Mouse (Mus musculus): ENCODE measurements around the gene Ten1. TPM values are rescaled to one million over a fixed set of nuclear protein-coding genes. Genes with fewer than 3 reads are reported as not detected.
A peak's percentile ranks its signal among the peaks of the same experiment; 100 is the strongest.

The Ten1 gene
- polyA plus RNA-seq, 1 experiment from 2014 or later: 55.6 TPM

DNA sequence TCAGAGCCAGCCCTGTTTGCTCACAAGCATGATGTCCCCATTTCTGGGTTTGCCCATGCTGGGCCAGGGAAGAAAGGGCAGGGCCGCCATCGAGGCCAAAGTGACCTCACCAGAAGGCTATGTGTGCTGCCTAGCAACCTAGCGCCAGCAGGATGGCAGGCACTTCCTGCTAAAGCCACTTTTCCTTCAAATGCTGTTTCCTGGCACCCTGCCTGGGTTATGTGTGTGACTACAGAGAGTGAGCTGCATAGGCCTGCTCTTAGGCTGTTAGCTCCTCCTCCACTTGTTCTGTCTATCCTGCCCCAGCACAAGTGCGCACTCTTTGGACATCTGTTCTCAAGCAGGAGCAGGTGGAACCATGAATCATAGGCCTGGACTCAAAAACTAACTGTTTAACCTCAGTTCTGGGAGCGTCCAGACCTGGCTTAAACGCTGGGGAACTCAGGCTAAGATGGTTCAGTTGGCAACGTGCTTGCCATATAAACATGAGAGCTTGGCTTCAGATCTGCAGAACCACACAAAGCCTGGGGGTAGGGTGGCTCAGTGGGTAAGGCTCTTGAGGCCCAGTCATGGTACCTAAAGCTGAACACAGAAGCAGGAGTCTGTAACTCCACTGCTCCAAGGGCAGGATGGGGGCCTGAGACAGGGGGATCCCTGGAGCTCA, 20.2 kb downstream of the Ten1 start:
- Histone ChIP-seq H3K9me3 (ENCODE audit: control insufficient read depth, low read length) (peaks cover 7% of the 10 kb centered on the region; the same call in 1 of the 2 replicates), H3K27ac (ENCODE audit: low read depth, low read length) (no peak overlapping the region), H3K4me3 (ENCODE audit: low read depth, low read length) (no peak overlapping the region), H3K4me1 (ENCODE audit: control insufficient read depth, insufficient read depth, low read length) (peaks cover 8% of the 10 kb centered on the region), H3K4me2 (no peak overlapping the region), H3K27me3 (ENCODE audit: control insufficient read depth, insufficient read depth, low read length) (peaks cover 34% of the 10 kb centered on the region), H3K9ac (ENCODE audit: low read length) (no peak overlapping the region), H3K36me3 (ENCODE audit: control insufficient read depth, insufficient read depth, low read length) (no peaks in the 10 kb centered on the region)
- DNase-seq (ENCODE audit: low spot score, missing footprints) (no peak), ATAC-seq (ENCODE audit: low FRiP score) (no peak)
- 76% methylated on average over 7 of the region's 7 CpGs for WGBS

DNA sequence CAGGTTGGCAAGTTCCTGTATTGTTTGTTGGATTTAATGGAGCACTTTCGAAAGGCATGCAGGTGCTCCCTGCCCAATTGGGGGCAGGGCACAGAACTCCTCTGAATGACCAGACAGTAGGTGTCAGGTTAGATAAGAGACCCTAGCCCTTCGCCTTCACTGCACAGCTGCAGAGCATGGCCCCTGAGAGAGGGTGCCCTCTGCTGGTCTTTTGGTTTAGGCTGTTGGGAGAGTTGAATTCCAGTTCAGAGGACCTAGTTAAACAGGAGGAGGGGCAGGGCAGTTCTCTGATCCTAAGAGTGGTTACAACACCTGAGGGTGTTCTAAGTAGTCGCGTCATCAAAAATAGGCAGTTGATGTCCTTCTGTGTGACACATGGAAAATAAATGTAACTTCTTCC, 21.2 kb downstream of the Ten1 start:
- 16% methylated on average over 4 of the region's 4 CpGs for WGBS
- no peak for ATAC-seq (ENCODE audit: low FRiP score)
- DNase-seq (ENCODE audit: low spot score, missing footprints): no peak
- Histone ChIP-seq H3K4me3 (ENCODE audit: low read depth, low read length) (no peak overlapping the region), H3K4me1 (ENCODE audit: control insufficient read depth, insufficient read depth, low read length) (peaks cover 8% of the 10 kb centered on the region), H3K36me3 (ENCODE audit: control insufficient read depth, insufficient read depth, low read length) (no peaks in the 10 kb centered on the region), H3K27ac (ENCODE audit: low read depth, low read length) (no peak overlapping the region), H3K9ac (ENCODE audit: low read length) (no peak overlapping the region), H3K27me3 (ENCODE audit: control insufficient read depth, insufficient read depth, low read length) (peaks cover 36% of the 10 kb centered on the region), H3K9me3 (ENCODE audit: control insufficient read depth, low read length) (peaks cover 7% of the 10 kb centered on the region; the same call in 1 of the 2 replicates), H3K4me2 (no peak overlapping the region)

DNA sequence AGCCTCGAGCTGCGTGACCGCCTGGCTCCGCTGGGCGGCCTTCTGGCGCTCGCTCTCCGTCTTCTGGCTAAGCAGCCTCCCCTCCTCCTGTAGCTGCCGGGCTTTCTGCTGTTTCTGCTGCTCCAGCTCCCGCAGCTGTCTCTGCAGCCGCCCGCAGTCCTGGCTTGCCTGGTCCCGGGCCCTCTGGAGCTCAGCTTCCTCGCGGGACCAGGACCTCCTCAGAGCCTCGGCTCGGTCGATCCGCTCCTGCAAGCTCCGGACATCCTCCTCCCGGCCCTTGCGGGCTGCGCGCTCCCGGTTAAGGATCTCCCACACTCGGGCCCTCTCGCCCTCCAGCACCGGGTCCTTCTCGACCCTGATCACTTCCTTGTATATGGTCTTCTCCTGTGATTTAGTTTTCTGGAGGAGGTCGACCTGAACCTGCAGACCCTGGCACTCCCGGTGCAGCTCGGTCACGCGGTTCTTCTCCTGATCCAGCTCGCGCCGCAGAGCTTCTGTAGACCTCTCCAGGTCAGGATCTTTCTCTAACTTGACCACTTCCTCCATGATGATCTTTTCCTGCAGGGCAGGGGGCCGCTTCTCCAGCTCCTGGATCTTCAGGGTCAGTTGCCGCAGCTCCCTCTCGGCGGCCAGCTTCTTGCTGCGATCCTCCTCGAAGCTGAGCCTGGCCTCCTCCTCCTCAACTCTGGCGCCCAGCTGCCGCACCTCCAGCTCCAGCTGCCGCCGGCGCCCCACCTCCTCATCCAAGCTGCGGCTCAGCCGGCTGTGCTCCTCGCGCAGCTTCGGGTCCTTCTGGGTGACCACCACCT, 23.5 kb downstream of the Ten1 start:
- peaks cover 36% of the 10 kb centered on the region for H3K27me3 ChIP-seq (ENCODE audit: control insufficient read depth, insufficient read depth, low read length)
- peak overlapping the region; percentile 54 for H3K4me2 ChIP-seq
- WGBS: 12% methylated on average over 53 of the region's 53 CpGs
- ATAC-seq (ENCODE audit: low FRiP score) (no peak), DNase-seq (ENCODE audit: low spot score, missing footprints) (peak; percentile 94)
- peak overlapping the region; percentile 32 for H3K4me3 ChIP-seq (ENCODE audit: low read depth, low read length)
- peak overlapping the region; percentile 45; the same call in 1 of the 2 replicates for H3K9ac ChIP-seq (ENCODE audit: low read length)
- H3K9me3 ChIP-seq (ENCODE audit: control insufficient read depth, low read length): peaks cover 7% of the 10 kb centered on the region; the same call in 1 of the 2 replicates
- no peaks in the 10 kb centered on the region for H3K36me3 ChIP-seq (ENCODE audit: control insufficient read depth, insufficient read depth, low read length)
- peaks cover 8% of the 10 kb centered on the region for H3K4me1 ChIP-seq (ENCODE audit: control insufficient read depth, insufficient read depth, low read length)
- H3K27ac ChIP-seq (ENCODE audit: low read depth, low read length): no peak overlapping the region

DNA sequence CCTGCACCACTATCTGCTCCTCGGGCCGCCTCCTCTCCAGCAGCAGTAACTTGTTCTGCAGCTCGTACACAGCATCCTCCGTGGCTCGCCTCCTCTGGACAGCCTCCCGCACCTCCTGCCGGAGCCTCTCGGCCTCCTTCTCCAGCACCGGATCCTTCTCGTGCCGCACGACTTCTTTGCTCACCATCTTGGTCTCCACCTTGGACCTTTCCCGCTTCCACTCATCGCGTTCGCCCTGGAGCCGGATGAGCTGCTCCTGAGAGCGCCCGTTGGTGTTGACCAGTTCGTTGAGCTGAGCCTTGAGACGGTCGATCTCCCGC, 24.0 kb downstream of the Ten1 start:
- peak overlapping the region; percentile 32 for H3K4me3 ChIP-seq (ENCODE audit: low read depth, low read length)
- 12% methylated on average over 23 of the region's 23 CpGs for WGBS
- H3K27me3 ChIP-seq (ENCODE audit: control insufficient read depth, insufficient read depth, low read length): peaks cover 36% of the 10 kb centered on the region
- H3K9ac ChIP-seq (ENCODE audit: low read length): peak overlapping the region; percentile 45; the same call in 1 of the 2 replicates
- peaks cover 8% of the 10 kb centered on the region for H3K4me1 ChIP-seq (ENCODE audit: control insufficient read depth, insufficient read depth, low read length)
- peaks cover 7% of the 10 kb centered on the region; the same call in 1 of the 2 replicates for H3K9me3 ChIP-seq (ENCODE audit: control insufficient read depth, low read length)
- ATAC-seq (ENCODE audit: low FRiP score): no peak
- H3K36me3 ChIP-seq (ENCODE audit: control insufficient read depth, insufficient read depth, low read length): no peaks in the 10 kb centered on the region
- peak; percentile 91 for DNase-seq (ENCODE audit: low spot score, missing footprints)
- H3K27ac ChIP-seq (ENCODE audit: low read depth, low read length): no peak overlapping the region
- peak overlapping the region; percentile 54 for H3K4me2 ChIP-seq

DNA sequence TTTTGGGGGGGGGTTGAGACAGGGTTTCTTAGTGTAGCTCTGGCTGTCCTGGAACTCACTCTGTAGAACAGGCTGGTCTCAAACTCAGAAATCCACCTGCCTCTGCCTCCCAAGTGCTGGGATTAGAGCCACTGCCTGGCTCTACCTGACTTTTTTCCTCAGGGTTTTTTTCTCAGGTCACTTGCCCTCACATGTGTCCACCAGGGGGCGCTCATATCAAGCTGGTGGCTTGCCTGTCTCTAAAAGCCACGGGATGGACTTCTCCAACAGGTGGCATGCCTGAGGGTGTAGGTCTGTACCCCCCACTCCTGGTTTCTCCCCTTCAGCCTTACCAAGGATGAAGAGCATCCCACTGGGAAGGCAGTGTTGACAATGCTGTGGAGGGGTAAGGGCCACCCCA, 27.8 kb downstream of the Ten1 start:
- ATAC-seq (ENCODE audit: low FRiP score) (no peak), DNase-seq (ENCODE audit: low spot score, missing footprints) (peak; percentile 97)
- Histone ChIP-seq H3K9me3 (ENCODE audit: control insufficient read depth, low read length) (peaks cover 5% of the 10 kb centered on the region; the same call in 1 of the 2 replicates), H3K4me1 (ENCODE audit: control insufficient read depth, insufficient read depth, low read length) (peaks cover 6% of the 10 kb centered on the region), H3K27ac (ENCODE audit: low read depth, low read length) (no peak overlapping the region), H3K4me3 (ENCODE audit: low read depth, low read length) (no peak overlapping the region), H3K36me3 (ENCODE audit: control insufficient read depth, insufficient read depth, low read length) (no peaks in the 10 kb centered on the region), H3K27me3 (ENCODE audit: control insufficient read depth, insufficient read depth, low read length) (peaks cover 27% of the 10 kb centered on the region), H3K9ac (ENCODE audit: low read length) (no peak overlapping the region), H3K4me2 (no peak overlapping the region)
- 2% methylated on average over 2 of the region's 2 CpGs for WGBS

DNA sequence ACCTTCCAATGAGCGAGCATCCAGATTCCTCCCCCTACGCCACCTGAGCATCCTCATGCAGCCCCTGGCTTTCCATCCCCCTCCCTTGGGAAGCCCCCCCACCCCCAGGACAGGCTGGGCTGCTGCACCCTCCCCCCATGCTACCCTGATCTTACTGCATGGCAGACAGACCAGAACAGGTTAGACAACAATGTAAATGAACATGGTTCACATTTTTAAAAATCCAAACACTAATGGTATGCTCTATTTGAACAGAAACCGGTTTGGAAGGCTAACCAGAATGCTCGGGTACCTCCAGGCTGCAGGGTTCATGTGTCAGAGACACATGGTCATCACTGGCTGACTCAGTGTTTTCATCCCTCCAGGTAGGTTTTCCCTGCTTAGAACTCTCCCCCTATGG, 30.0 kb downstream of the Ten1 start:
- no peak for ATAC-seq (ENCODE audit: low FRiP score)
- WGBS: 80% methylated on average over 4 of the region's 4 CpGs

DNA sequence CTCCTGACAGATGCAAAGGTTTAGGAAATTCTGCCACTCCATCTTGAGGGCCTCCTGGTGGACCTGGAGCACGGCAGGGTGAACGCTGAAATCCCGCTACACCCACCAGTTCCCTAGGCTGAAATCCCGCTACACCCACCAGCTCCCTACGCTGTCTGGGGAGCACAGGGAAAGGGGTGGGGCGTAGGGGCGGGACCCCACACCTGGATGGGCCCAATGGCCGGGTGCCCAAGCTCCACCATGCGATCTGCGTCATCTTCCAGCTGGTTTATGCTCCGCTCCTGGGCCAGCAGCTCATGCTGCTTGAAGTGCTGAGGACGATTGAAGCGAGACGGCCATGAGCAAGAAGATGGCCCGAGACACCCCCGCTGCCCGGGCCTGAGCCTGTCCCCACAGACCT, 33.8 kb downstream of the Ten1 start:
- Histone ChIP-seq H3K4me3 (ENCODE audit: low read depth, low read length) (no peak overlapping the region), H3K27ac (ENCODE audit: low read depth, low read length) (no peak overlapping the region), H3K27me3 (ENCODE audit: control insufficient read depth, insufficient read depth, low read length) (peaks cover 5% of the 10 kb centered on the region; the same call in 1 of the 2 replicates), H3K4me2 (peak overlapping the region; percentile 19; the same call in 1 of the 2 replicates), H3K9ac (ENCODE audit: low read length) (no peak overlapping the region), H3K9me3 (ENCODE audit: control insufficient read depth, low read length) (no peaks in the 10 kb centered on the region), H3K4me1 (ENCODE audit: control insufficient read depth, insufficient read depth, low read length) (no peaks in the 10 kb centered on the region), H3K36me3 (ENCODE audit: control insufficient read depth, insufficient read depth, low read length) (no peaks in the 10 kb centered on the region)
- WGBS: 26% methylated on average over 16 of the region's 17 CpGs
- ATAC-seq (ENCODE audit: low FRiP score): no peak
- DNase-seq (ENCODE audit: low spot score, missing footprints): no peak

More for the DNA sequence above, 30.0 kb downstream of the Ten1 start:
- H3K27ac ChIP-seq (ENCODE audit: low read depth, low read length): no peak overlapping the region
- no peak overlapping the region for H3K4me2 ChIP-seq
- H3K4me3 ChIP-seq (ENCODE audit: low read depth, low read length): no peak overlapping the region
- no peaks in the 10 kb centered on the region for H3K4me1 ChIP-seq (ENCODE audit: control insufficient read depth, insufficient read depth, low read length)
- DNase-seq (ENCODE audit: low spot score, missing footprints): no peak
- H3K27me3 ChIP-seq (ENCODE audit: control insufficient read depth, insufficient read depth, low read length): peaks cover 9% of the 10 kb centered on the region
- no peaks in the 10 kb centered on the region for H3K9me3 ChIP-seq (ENCODE audit: control insufficient read depth, low read length)
- no peaks in the 10 kb centered on the region for H3K36me3 ChIP-seq (ENCODE audit: control insufficient read depth, insufficient read depth, low read length)
- H3K9ac ChIP-seq (ENCODE audit: low read length): no peak overlapping the region

DNA sequence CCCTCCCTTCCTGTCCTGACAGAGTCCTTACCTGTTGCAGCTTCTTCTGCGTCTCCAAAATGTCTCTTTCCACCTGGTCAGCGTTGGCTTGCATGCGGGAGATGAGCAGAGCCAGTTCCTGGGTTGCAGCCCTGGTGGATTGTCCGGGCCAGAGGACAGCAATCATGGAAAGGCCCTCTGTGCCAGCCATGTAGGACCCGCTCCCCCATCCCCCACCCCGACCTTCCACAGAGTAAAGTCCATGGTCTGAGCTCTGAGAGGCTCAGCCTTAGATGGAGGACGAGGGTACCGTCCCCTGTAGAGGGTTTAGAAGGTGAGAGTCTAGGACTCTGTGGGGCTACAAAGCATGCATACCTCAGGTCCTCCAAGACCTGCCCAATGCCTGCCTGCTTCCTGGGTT, 36.2 kb downstream of the Ten1 start:
- no peak overlapping the region for H3K9ac ChIP-seq (ENCODE audit: low read length)
- DNase-seq (ENCODE audit: low spot score, missing footprints): no peak
- no peak overlapping the region for H3K27ac ChIP-seq (ENCODE audit: low read depth, low read length)
- no peaks in the 10 kb centered on the region for H3K36me3 ChIP-seq (ENCODE audit: control insufficient read depth, insufficient read depth, low read length)
- H3K9me3 ChIP-seq (ENCODE audit: control insufficient read depth, low read length): no peaks in the 10 kb centered on the region
- H3K4me3 ChIP-seq (ENCODE audit: low read depth, low read length): no peak overlapping the region
- H3K4me2 ChIP-seq: no peak overlapping the region
- 86% methylated on average over 8 of the region's 8 CpGs for WGBS
- H3K27me3 ChIP-seq (ENCODE audit: control insufficient read depth, insufficient read depth, low read length): peaks cover 15% of the 10 kb centered on the region
- ATAC-seq (ENCODE audit: low FRiP score): no peak
- no peaks in the 10 kb centered on the region; the same call in 1 of the 2 replicates for H3K4me1 ChIP-seq (ENCODE audit: control insufficient read depth, insufficient read depth, low read length)

DNA sequence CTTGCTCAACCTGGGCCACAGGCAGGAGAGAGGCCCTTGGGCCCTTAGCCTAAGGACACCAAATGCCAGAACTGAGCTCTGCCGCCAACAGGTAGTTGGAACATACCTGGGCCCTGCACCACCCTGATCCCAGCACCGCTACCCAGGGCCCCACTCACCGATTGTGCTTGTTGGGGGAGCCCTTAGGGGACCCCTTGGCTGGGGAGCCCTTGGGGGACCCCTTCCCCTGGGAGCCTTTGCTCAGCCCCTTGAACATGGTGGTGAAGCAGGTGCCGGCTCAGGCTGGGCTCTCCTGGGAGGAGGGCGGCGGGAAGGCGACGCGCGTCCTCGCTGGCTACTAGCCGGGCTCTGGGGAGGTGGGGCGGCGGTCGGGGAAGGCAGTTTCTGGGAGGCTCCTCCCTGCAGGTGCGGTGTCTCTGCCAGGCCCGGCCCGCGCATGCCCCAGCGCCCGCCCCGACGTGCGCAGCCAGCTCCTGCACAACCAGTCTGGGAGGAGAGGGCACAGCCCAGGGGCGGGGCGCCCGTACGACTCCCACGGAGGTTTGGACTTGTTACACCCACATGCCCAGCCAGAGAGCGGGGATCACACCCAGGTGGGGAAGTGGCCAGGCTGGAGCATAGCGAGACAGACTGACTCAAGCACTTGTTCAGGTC, 39.2 kb downstream of the Ten1 start, which contains the start of gene Evpl:
Gene Evpl (minus strand): TSS at position 336 of the 654 bp plus-strand sequence.
- no peaks in the 10 kb centered on the region; the same call in 1 of the 2 replicates for H3K4me1 ChIP-seq (ENCODE audit: control insufficient read depth, insufficient read depth, low read length)
- no peak for DNase-seq (ENCODE audit: low spot score, missing footprints)
- H3K4me2 ChIP-seq: no peak within 1 kb of the TSS
- H3K27ac ChIP-seq (ENCODE audit: low read depth, low read length): no peak within 1 kb of the TSS
- H3K27me3 ChIP-seq (ENCODE audit: control insufficient read depth, insufficient read depth, low read length): peaks cover 11% of the 10 kb centered on the region
- no peak within 1 kb of the TSS for H3K4me3 ChIP-seq (ENCODE audit: low read depth, low read length)
- no peak within 1 kb of the TSS for H3K9ac ChIP-seq (ENCODE audit: low read length)
- no peaks in the 10 kb centered on the region for H3K9me3 ChIP-seq (ENCODE audit: control insufficient read depth, low read length)
- 16% methylated on average over 31 of the region's 31 CpGs for WGBS
- no peaks in the 10 kb centered on the region for H3K36me3 ChIP-seq (ENCODE audit: control insufficient read depth, insufficient read depth, low read length)
- no peak for ATAC-seq (ENCODE audit: low FRiP score)

Data from midbrain, embryonic 11.5 days (tissue).